14 mouse cellular contexts compared by ENCODE assay signal in the genomic region with DNA sequence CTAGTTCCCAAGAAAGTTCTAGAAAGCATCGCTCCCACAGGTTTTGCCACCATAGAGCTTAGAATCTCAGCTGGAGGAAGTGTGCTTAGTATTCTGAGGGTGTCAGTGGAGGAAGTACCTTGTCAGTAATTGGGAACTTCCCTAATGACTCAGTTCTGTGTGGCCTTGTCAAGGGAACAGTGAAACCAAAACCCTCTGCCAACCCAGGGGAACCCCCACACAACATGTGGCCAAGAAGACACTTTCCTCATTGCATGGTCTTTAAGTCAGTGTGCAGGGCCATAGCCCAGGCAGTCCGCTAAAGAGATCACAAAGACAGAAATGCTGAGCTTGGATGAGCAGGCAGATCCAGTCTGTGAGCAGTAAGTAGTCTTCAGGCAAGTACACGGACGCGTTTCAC. TPM values are rescaled to one million over a fixed set of nuclear protein-coding genes. Genes with fewer than 3 reads are reported as not detected.
A peak's percentile ranks its signal among the peaks of the same experiment; 100 is the strongest.
DNase-seq lines count a peak whose midpoint lies in the region; ATAC-seq and TF ChIP-seq lines count a peak whose summit lies in the region.
"Had no signal": no experiment of that assay in that cellular context is flagged by ENCODE, and none has a peak within 500 bp of the region (broad histone marks: within the 10 kb centered on the region; RNA-seq: fewer than 3 reads in every experiment).

No protein-coding gene starts in this region.

- no peak for TF ChIP-seq CTCF in spleen, adult 2 months (IDR thresholded peaks at IDR 0.05; ENCODE audit: extremely low read depth, insufficient read depth, insufficient read length, insufficient replicate concordance)
- no peak for TF ChIP-seq CTCF in liver, postnatal 0 days (IDR thresholded peaks at IDR 0.05; ENCODE audit: low read depth)

- no peak overlapping the region for H3K4me2 ChIP-seq in liver, postnatal 0 days (ENCODE audit: low read depth, low read length)
- H3K4me2 ChIP-seq in kidney, embryonic 16.5 days (replicated peaks; ENCODE audit: low read depth, low read length), result no peak overlapping the region
- no peak overlapping the region for H3K4me2 ChIP-seq in kidney, embryonic 15.5 days

- no peak overlapping the region for H3K27ac ChIP-seq in spleen, adult 2 months (ENCODE audit: insufficient read depth, low read length)
- no peak overlapping the region for H3K27ac ChIP-seq in liver, postnatal 0 days (ENCODE audit: low read depth)
- no peak overlapping the region for H3K27ac ChIP-seq in kidney, embryonic 16.5 days (ENCODE audit: low read length)
- H3K27ac ChIP-seq in kidney, embryonic 15.5 days, result no peak overlapping the region

- peak; percentile 41 for ATAC-seq in liver, postnatal 0 days
- ATAC-seq in kidney, embryonic 16.5 days (ENCODE audit: low FRiP score, low TSS enrichment), result no peak
- no peak for ATAC-seq in kidney, embryonic 15.5 days (replicated peaks; ENCODE audit: low FRiP score)

- no peaks in the 10 kb centered on the region for H3K9me3 ChIP-seq in liver, postnatal 0 days (ENCODE audit: low read length)
- H3K9me3 ChIP-seq in kidney, embryonic 16.5 days (ENCODE audit: low read length), result no peaks in the 10 kb centered on the region
- H3K9me3 ChIP-seq in kidney, embryonic 15.5 days (replicated peaks), result no peaks in the 10 kb centered on the region

- peaks cover 8% of the 10 kb centered on the region for H3K4me1 ChIP-seq in spleen, adult 2 months (ENCODE audit: control insufficient read depth, insufficient read depth, insufficient read length)
- H3K4me1 ChIP-seq in liver, postnatal 0 days (ENCODE audit: insufficient read depth), result no peaks in the 10 kb centered on the region
- no peaks in the 10 kb centered on the region for H3K4me1 ChIP-seq in kidney, embryonic 16.5 days (ENCODE audit: insufficient read depth, low read length)
- H3K4me1 ChIP-seq in kidney, embryonic 15.5 days, result no peaks in the 10 kb centered on the region

- WGBS in spleen, adult 2 months, result 48% methylated on average over 5 of the region's 5 CpGs
- 68% methylated on average over 5 of the region's 5 CpGs for WGBS in liver, postnatal 0 days (ENCODE audit: insufficient replicate concordance)
- 92% methylated on average over 5 of the region's 5 CpGs for WGBS in kidney, embryonic 16.5 days
- 92% methylated on average over 5 of the region's 5 CpGs for WGBS in kidney, embryonic 15.5 days

- TF ChIP-seq EP300 in liver, postnatal 0 days (IDR thresholded peaks at IDR 0.05; ENCODE audit: low read depth), result no peak

- H3K4me3 ChIP-seq in spleen, adult 2 months (ENCODE audit: extremely low read depth, insufficient read depth, insufficient read length), result no peak overlapping the region
- H3K4me3 ChIP-seq in liver, postnatal 0 days (ENCODE audit: low read depth, low read length), result no peak overlapping the region
- no peak overlapping the region for H3K4me3 ChIP-seq in kidney, embryonic 16.5 days (ENCODE audit: low read length)
- H3K4me3 ChIP-seq in kidney, embryonic 15.5 days (replicated peaks), result no peak overlapping the region
- H3K4me3 ChIP-seq: erythroblast, embryonic 14.5 days; myocyte had no signal

- no peak for TF ChIP-seq POLR2A in spleen, adult 2 months (IDR thresholded peaks at IDR 0.05; ENCODE audit: low read depth, low read length)

- no peaks in the 10 kb centered on the region for H3K36me3 ChIP-seq in spleen, adult 2 months (ENCODE audit: control insufficient read depth, insufficient read depth, low read length)
- H3K36me3 ChIP-seq in liver, postnatal 0 days (replicated peaks; ENCODE audit: insufficient read depth, low read length), result no peaks in the 10 kb centered on the region
- H3K36me3 ChIP-seq in kidney, embryonic 16.5 days (ENCODE audit: insufficient read depth, low read length), result no peaks in the 10 kb centered on the region
- H3K36me3 ChIP-seq in kidney, embryonic 15.5 days, result no peaks in the 10 kb centered on the region

- H3K27me3 ChIP-seq in spleen, adult 2 months (ENCODE audit: control insufficient read depth, insufficient read depth, low read length), result no peaks in the 10 kb centered on the region
- H3K27me3 ChIP-seq in liver, postnatal 0 days (ENCODE audit: insufficient read depth, low read length), result no peaks in the 10 kb centered on the region
- no peaks in the 10 kb centered on the region for H3K27me3 ChIP-seq in kidney, embryonic 16.5 days (ENCODE audit: insufficient read depth, low read length)
- no peaks in the 10 kb centered on the region for H3K27me3 ChIP-seq in kidney, embryonic 15.5 days

- H3K9ac ChIP-seq in liver, postnatal 0 days (replicated peaks), result no peak overlapping the region
- no peak overlapping the region for H3K9ac ChIP-seq in kidney, embryonic 16.5 days (replicated peaks; ENCODE audit: low read length)
- no peak overlapping the region for H3K9ac ChIP-seq in kidney, embryonic 15.5 days

- DNase-seq in spleen, adult 2 months (ENCODE audit: low read depth in 1 of 2, low spot score in 2 of 2), result peak; percentile 24 to 35
- DNase-seq in spleen, postnatal 4 days (ENCODE audit: low spot score in 2 of 2), result no peak
- DNase-seq in brain, adult 2 months (ENCODE audit: low read depth, low spot score), result peak; percentile 19
- no peak for DNase-seq in liver, postnatal 0 days
- DNase-seq in cerebellum, adult 18-20 months, result no peak
- DNase-seq: cerebellum, adult 2 months; heart, postnatal 14 days; thymus, adult 2 months had no signal

RNA-seq across cellular contexts. Expression of a gene that starts 13.1 kb away (rescaled TPM):
- not detected in 2 replicates for polyA plus RNA-seq in spleen, adult 2 months (2012; rRNA removed)
- not detected in 2 replicates for polyA plus RNA-seq in liver, postnatal 0 days (2015; fragmentation: Nextera tagmentation; extraction: Ambion mirVana)
- not detected in 2 replicates for polyA plus RNA-seq in kidney, embryonic 16.5 days (2015; fragmentation: Nextera tagmentation; extraction: Ambion mirVana)
- not detected in 2 replicates for polyA plus RNA-seq in kidney, embryonic 15.5 days (2015; fragmentation: Nextera tagmentation; extraction: Ambion mirVana)
- polyA plus RNA-seq: erythroblast, embryonic 14.5 days; intestine, embryonic 14.5 days; large intestine, adult 2 months; myocyte; thymus, adult 2 months had no signal

RNA-seq across cellular contexts. Expression of a gene that starts 20.8 kb away (rescaled TPM):
- 9.5 and 11.1 TPM in 2 replicates for polyA plus RNA-seq in spleen, adult 2 months (2012; rRNA removed)
- 1.4 and 1.6 TPM in 2 replicates for polyA plus RNA-seq in liver, postnatal 0 days (2015; fragmentation: Nextera tagmentation; extraction: Ambion mirVana)
- polyA plus RNA-seq in kidney, embryonic 16.5 days (2015; fragmentation: Nextera tagmentation; extraction: Ambion mirVana), result 8.2 and 10.3 TPM in 2 replicates
- 7.9 and 8.4 TPM in 2 replicates for polyA plus RNA-seq in kidney, embryonic 15.5 days (2015; fragmentation: Nextera tagmentation; extraction: Ambion mirVana)

Comparison
In these comparisons a context has a peak if more than half of its experiments do, and no peak if none do; other contexts are left out.
1. DNase-seq: peak in spleen, adult 2 months (2 of 2) and brain, adult 2 months (single experiment); none in spleen, postnatal 4 days (0 of 2), liver, postnatal 0 days (single experiment) and cerebellum, adult 18-20 months (0 of 2).